Mouse (Mus musculus): ENCODE measurements around the gene Nkx2-1.
"Not testable (repeated sequence)": the region's sequence is repeated elsewhere in the genome, so short reads cannot be mapped to it uniquely, and the experiment has no call there.

The Nkx2-1 gene

DNA sequence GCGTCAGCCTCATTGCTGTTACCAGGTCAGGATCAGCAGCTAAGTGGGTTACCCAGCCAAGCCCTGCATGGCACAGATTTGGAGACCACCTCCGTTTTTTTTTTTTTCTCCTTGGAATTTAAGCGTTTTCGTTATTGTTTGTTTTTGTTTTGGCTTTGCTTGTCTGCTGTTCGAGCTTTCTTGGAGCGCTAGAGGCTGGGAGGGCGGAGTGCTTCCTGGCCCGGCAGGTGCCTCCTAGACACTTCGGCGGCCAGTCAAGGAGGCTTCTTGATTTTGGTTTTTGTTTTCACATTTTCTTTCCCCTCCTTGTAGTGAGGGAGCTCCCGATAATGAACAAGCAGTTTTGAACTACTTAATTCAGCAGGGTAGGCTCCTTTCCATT, at the start of gene Nkx2-1:
Nkx2-1 (minus strand) TSS at position 25 of the 382 bp plus-strand sequence.
- no peak for DNase-seq (ENCODE audit: low spot score in 2 of 2)

DNA sequence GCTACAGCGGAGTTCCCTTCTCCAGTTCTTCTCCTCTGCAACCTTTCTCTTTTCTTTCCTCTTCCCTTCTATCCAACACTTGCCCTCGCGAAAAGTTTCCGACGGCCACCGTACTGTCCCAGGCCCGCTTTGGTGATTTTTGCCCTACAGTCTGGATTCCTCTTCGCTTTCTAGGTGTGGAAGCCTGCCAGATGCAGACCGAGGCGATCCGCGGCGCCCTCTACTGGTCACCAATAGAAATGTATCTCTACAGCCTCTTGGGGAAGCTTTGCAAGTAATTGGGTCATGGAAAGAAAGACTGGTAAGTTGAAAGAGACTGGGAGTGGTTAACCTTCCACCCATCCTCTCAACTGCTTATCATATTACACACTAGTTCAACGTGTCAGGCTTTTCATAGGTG, 4.4 kb upstream of the Nkx2-1 start:
- DNase-seq (ENCODE audit: low spot score in 2 of 2): peak in 1 of 2 experiments; percentile 27

DNA sequence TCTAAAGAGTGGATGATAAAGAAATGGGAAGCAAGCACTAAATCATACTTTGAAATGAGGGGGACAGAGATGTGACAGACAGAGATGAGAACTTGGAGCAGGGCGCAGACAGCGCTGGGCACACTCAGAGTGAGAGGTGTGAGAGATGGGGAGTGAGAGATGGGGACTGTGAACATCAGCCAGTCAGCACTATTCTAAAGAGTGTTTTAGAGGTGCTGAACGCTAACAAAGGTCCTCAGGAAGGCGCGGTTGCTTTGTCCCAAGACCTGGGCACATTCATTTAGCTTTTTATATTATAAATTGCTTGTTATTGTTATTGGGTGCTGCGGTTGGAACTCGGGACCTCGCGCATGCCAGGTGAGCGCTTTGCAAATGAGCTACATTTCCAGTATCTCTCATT, 3.9 kb upstream of the Nkx2-1 start:
- DNase-seq (ENCODE audit: low spot score in 2 of 2): no peak

DNA sequence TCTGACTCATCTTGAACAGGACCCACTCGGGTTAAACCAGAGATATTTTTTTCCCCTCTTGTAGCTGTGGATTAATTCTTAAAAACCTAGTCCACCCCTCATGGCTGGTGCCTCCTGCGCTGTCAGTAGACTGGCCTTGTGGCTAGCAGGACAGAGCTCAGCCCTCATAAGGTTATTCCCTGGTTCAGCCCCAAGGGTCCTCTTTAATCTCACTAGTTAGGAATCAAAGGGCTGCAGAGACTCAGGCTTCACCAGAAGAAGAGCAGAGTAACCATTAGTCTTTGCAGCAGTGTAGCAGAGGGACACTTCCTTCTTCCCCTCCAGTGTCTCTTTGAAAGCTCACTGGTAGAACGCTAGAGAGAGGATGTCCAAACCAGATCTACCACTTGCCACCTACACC, 1.9 kb upstream of the Nkx2-1 start:
- no peak for DNase-seq (ENCODE audit: low spot score in 2 of 2)

DNA sequence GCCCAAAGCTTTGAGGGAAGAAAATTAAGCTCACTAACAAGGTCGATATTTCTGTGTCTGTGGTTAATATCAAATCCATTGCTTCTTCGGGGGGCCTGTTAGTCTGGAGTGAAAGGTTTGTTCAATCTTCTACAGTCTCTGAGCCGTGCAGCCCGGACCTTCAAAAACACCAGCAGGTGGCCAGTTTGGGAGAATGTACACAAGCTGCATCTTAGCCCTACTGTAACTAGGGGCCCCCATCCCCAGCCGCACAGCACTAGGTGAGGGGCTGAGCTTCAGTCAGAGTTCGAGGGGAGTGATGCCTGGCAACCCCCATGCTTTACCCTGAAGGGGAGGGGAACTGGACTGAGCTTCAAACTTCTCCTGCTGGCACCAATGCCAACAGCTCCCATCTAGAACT, 1.2 kb upstream of the Nkx2-1 start:
- DNase-seq (ENCODE audit: low spot score in 2 of 2): no peak

DNA sequence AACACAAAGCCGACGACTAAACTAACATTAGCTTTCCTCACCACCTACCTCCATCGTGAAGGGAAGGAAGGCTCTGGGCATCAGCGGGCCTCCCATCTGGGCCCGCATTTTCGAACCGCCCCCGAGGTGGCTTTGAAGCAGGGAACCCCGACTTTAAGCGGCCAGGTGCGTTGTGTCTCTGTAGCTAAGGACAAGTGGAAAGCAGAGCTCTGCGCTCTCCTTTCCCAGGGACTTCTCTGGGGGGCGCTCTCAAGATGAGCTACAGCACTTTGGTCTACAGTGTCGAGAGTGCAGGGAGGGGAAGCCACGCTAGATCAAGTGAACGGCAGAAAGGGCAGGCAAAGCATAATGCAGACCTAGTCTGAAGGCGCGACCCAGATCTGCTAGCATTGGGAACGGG, 634 bp upstream of the Nkx2-1 start:
- no peak for DNase-seq (ENCODE audit: low spot score in 2 of 2)

DNA sequence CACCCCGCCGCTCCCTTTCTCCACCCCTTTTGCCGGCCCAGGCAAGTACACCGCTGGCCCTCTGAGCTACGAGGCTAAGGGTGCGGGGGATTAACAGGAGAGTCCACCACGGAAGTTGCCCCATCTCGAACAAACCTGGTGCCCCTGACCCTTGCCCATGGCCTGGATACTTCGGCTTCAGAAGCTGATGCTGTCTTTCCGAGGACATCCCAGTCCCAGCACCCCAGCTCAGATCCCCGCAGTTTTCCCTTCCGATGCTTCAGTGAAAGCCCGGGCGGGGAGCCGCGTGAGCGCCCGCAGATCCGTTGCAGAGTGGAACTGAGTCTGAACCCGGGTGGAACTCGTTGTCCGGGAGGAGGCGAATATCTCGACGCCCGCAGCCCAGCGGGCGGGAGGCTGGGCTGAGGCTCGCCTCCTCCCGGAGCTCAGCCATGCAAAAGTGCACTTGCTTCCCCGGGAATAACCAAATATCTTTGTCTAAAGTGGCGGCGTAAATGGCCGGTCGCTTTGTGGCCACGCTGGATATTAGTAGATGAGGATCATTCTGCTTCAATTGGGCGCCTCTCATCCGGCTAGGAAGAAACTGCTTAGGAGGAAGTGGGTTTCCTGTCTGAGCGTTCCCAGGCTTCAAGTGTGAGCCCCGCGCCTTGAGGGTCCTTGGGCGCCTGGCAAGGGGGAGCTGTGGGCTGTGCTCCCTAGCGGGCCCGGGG, 379 bp downstream of the Nkx2-1 start:
- DNase-seq (ENCODE audit: low spot score in 2 of 2): no peak

DNA sequence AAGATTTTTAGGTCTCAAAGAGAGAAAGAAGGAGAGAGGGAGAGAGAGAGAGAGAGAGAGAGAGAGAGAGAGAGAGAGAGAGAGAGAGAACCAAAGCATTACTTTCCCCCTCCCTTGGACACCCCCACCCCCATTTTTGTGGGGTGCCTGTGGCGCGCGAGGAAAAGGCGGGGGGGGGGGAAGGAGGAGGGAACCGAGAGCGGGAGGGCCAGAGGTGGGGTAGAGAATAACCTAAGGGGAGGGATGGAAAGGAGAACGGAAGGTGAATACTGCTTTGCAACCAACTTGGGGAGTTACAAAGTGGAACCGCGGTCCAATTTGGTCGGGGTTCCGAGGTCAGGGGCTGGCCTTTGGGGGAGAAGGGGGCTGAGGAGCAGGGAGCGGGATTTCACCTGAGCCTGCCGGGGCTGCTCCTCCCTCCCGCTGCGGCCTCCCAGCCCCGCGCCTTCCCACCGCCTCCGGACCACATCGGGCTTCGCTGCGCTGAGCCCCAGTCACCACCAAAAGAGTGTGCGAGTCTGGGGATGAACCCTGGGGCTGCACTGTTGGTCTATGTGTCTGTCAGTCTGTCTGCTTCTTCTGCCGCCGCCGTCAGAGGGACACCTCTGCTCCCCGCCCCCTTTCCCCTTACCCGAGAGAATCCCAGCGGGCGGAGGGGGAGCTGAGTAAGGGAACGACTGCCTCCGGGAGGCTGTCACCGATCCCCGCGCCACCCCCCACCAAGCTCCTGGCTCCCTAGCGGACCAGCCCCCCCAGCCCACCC, 1.1 kb downstream of the Nkx2-1 start:
- DNase-seq (ENCODE audit: low spot score in 2 of 2): no peak

DNA sequence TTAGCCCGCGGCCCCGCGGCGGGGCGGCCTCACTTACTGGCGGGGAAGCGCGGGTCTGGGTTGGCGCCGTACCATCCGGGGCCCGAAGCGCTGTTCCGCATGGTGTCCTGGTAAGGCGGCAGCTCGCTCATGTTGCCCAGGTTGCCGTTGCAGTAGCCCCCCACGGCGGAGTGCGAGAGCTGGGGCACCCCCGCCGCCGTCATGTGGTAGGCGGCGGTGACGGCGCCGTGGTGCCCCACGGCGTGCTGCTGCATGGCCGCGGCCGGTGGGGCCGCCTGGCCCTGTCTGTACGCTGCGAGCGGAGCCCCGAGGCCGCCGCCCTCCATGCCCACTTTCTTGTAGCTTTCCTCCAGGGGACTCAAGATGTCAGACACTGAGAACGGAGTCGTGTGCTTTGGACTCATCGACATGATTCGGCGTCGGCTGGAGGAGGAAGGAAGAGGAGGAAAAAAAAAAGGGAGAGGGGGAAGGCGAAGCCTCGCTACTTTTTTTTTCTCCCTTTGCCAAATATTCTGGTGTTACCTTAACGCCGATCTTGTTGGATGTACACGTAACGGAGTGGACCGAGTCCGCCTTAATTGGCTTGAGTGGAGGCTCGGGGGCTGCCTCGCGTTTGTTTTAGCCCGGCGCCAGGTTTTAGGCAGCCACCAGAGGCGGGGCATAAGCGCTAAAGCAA, 1.9 kb downstream of the Nkx2-1 start:
- no peak for DNase-seq (ENCODE audit: low spot score in 2 of 2)

DNA sequence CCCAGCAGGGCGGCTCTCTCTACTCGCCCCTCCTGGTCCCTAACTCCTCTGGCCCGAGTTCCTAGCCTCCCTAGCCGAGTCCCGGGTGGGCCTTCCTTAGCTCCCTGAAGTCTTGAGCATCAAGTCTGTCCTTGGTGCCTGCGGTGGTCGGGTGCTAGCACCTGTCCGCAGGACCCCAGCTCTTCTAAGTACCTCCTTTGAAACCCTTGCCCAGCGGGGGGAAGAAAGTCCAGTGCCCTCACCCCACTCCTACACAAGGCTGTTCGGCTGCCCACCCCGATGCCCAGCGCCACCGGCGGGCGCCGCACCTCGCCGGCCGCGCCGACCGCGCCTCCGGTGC, 2.4 kb downstream of the Nkx2-1 start:
- DNase-seq (ENCODE audit: low spot score in 2 of 2): no peak

DNA sequence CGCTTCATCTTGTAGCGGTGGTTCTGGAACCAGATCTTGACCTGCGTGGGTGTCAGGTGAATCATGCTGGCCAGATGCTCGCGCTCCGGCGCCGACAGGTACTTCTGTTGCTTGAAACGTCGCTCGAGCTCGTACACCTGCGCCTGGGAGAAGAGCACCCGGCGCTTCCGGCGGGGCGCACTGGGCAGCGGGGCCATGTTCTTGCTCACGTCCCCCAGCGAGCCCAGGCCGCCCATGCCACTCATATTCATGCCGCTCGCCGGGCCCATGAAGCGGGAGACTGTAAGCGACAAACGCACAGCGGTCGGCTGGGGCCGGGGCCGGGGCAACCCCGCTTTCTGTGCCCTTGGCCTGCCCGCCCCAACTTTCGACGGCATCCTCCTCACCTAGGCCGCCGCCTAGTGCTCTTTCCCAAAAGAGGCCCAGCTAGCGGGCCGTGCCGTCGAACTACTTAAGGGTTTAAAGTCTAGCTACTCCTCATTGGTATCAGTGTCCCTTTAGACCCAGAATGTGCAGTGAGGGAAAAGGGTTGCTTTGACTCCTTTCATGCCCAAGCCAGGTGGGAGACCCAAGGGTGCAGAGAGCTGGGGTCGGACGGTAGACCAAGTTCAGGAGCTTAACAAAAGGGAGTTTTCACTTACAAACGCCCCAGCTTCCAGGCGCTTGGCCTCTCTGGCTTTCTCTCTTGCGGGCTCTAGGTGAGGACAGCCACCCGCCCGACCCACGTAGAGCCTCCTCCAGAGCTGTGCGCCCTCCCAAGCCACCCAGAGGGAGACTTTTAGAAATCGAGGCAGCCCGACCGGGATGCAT, 3.0 kb downstream of the Nkx2-1 start:
- DNase-seq (ENCODE audit: low spot score in 2 of 2): no peak

DNA sequence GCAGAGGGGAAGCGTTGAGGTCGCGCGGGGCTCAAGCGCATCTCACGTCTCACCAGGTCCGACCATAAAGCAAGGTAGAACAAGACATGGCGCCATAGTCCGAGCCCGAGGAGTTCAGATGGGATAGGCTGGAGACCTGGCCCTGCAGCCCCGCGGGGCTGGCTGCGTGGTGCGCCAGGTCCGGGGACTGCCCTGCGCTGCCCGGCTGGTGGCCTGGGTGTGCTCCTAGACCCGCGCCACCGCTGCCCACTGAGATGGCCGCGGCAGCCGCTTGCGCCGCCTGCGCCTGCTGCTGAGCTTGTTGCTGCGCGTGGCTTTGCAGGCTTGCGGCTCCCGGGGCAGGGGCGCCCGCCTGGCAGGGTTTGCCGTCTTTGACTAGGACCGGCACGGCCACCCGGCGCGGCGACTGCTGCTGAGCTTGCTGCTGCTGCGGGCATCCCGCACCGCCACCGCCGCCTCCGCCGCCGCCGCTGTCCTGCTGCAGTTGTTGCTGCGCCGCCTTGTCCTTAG, 3.7 kb downstream of the Nkx2-1 start:
- DNase-seq (ENCODE audit: low spot score in 2 of 2): no peak

DNA sequence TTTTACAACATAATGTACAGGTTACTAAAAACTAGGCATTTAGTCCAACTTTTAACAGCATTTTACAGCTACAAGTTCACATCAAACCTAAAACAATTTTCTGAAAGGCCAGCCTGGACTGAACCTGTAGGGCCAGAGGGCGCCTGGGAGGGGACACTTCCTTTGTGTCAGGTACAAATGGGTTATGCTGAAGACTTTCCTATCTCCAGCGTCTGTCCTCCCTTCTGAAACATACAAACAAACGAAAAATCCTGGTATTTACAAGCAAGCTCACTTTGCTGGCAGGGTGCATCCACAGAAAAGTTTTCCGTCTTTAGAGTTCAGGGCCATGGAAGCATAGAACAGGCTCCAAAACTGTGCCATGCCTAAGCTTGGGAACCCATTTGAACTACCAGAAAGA, 4.6 kb downstream of the Nkx2-1 start:
- DNase-seq (ENCODE audit: low spot score in 2 of 2): no peak

DNA sequence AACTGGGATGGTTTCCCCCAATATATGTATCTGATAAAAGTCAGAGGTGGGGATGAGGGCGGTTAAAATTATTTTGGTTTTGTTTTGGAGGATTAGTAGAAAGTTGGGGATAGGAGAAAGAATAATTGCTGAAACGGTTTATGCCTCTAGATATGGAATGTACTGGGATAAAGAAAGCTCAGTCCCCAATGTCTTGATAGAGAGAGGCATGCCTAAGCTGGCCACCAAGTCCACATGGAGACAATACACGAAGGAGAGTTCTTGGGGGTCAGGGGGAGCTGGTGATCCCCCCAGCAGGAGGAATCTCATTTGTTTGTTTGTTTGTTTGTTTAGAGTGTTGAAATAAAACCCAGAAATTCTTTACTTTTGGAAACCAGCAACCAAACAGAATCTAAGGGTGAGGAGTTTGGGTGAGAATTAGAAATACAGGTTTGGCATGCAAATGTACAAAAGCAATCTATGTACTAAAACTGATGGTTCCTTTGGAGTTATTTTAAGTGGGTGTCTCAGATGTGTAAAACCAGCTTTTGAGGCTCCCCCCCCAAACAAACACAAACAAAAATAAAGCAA, 5.6 kb downstream of the Nkx2-1 start:
- DNase-seq (ENCODE audit: low spot score in 2 of 2): no peak

DNA sequence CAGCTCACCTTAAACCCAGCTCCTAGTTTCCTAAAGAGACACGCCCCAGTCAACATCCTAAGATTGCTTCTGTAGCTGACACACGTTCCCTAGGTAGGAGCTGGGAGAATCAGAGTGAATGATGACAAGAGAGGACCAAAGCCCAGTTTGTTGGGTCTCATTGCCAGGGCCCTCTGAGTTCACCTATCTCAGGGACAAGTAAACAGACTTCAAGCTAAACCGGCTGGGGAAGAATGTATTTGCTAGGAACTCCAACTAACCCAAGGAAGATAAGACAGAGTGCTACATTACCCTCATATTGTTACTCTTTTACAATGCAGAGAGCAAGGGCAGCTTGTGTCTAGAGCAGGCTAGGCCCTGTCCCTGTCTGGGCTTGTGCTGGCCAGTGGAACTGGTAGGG, 6.8 kb downstream of the Nkx2-1 start:
- no peak for DNase-seq (ENCODE audit: low spot score in 2 of 2)

DNA sequence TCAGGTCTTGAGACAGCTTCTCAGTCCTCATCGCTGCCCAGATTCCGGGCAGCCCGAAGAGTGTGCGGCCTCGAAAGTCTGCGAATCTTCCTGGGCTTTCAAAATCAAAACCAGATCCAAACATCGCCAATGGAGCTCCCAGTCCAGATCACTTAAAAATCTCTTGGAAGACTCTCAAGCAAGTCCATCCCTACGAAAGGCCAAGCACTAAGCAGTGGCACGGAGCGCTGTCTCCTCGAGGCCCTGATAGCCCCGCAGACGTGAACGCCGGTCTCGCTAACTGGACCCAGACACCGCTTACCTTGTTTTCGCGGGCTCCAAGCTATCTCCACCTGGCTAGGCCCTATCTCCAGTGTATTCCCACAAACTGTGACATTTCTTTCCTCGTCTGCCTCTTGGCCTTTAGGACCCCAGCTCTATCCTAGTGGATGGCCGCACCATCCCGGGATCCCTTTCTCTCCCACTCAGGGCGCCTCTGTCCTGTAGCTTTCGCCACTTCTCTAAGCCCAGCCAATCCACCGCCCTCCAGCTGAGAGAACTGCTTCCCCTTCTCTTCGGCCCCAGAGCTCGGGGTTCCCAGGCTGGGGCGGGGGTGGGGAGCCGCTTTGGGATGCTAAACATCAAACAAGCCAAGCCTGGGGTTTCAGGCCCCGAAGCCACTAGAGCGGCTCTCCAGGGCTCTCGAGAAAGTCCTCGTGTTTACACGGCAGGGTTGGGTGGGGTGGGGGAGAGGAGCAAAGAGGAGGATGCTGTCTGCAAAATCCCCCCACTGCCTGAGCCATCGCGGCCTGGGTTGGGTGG, 7.6 kb downstream of the Nkx2-1 start:
- DNase-seq (ENCODE audit: low spot score in 2 of 2): no peak

DNA sequence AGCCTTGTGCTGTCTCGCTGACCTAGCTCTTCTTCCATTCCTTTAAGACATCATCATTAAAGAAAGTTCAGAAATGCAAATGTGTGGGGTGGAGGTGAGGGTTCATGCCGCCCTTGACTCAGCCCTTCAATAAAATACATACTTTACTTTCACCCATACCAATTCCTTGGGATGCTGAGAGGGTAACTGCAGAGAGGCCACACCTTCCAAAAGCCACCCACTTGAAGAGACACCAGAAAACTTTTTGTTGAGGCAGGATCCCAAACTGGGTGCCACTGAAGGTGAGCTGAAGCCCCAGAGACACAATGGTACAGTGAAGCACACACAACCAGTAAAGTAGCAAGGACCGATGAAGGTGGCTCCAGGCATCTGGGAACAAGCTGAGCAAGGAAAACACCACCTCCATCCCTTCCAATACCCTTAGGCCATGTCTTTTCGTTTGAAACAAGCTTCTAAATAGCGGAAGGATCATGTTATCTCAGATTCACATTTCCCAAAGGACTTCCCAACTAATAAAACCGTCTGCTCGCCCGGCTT, 8.6 kb downstream of the Nkx2-1 start:
- DNase-seq (ENCODE audit: low spot score in 2 of 2): no peak

DNA sequence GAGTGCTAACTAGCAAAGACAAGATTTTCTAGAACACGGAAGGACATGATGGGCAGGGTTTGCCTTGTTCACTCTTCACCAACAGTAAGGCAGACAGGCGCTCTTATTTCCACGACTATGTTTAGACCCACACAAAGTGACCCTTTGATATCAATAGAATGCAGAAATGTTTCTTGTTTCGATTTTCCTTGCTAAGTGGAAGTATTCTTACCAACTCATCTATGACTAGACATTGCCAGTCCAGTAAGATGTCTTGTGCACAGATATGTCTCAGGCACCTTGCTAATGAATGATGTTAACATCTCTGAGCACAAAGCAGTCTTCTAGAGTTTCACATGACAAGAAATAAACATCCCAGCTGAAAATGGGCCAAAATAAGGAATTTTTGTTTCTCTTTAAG, 9.6 kb downstream of the Nkx2-1 start:
- no peak for DNase-seq (ENCODE audit: low spot score in 2 of 2)

DNA sequence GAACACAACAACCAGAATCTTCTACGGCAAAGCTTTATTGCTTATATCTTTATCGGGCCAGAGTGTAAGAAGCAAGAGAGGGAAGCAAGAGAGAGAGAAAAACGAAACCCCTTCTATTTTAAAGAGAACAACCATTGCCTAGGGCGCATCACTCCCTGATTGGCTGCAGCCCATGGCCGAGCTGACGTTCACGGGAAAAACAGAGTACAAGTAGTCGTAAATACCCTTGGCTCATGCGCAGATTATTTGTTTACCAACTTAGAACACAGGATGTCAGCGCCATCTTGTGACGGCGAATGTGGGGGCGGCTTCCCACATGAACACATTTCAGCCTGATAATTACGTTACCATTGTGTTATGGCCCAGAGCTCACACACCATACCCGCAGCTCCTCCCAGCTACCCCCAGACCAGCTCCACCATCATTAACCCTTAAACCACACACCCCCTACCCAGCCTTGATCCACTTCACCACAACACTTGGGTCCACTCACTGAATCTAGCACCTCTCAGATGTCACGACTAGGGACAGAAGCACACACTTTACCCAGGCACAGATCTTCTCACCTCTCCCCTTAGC, 11.4 kb downstream of the Nkx2-1 start:
- DNase-seq (ENCODE audit: low spot score in 2 of 2): not testable (repeated sequence)

DNA sequence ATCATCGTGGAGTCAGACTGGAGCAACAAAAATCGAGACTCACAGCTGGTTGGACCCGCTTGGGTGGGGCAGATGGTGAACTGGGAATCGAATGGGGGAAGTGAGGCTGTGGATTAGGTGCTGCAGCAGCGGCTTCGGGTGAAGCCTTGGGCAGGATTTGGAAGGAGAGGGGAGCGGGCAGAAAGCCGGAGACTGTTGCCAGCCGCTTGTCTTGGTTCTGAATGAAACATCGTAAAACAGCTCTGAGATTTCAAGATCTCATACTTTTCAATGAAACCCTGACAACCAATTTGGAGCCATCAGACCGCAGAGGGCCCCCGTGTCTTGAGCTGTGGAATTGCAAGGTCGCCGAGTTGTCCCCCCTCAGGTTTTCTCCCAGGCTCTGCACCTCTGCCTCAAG, 12.5 kb downstream of the Nkx2-1 start:
- no peak for DNase-seq (ENCODE audit: low spot score in 2 of 2)
